Mouse (Mus musculus): ENCODE data around the gene Alkbh5. TPM values are rescaled to one million over a fixed set of nuclear protein-coding genes. Genes with fewer than 3 reads are reported as not detected.
"Not testable (repeated sequence)": the region's sequence is repeated elsewhere in the genome, so short reads cannot be mapped to it uniquely, and the experiment has no call there.

Alkbh5 gene
- polyA plus RNA-seq, 1 experiment from 2014 or later = 44.9 TPM

DNA sequence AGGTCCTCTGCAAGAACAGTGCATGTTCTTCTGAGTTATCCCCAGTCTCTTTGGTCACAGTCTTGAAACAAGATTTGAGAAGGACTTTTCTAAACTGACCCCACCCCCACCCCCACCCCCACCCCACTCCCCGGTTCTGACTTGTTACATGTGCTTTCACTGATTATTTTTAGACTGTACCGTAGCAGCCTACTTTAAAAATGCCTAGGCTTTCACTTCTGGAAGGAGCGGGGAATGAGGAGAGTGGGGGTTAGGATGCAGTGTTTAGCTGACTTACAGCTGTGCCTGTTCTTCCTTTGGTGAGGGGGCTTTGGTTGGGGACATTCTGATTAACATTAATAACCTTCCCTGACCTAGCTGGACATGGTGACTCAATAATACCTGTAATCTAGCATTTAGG is 11.9 kb downstream of the Alkbh5 start:
- Histone ChIP-seq H3K27ac (no peak overlapping the region), H3K36me3 (peaks cover 10% of the 10 kb centered on the region), H3K4me1 (replicated peaks) (peaks cover 11% of the 10 kb centered on the region; the same call in 1 of the 2 replicates), H3K27me3 (replicated peaks) (no peaks in the 10 kb centered on the region), H3K9me3 (no peaks in the 10 kb centered on the region), H3K9ac (no peak overlapping the region), H3K4me2 (replicated peaks) (no peak overlapping the region), H3K4me3 (replicated peaks) (no peak overlapping the region)
- 82% methylated on average over 3 of the region's 3 CpGs for WGBS
- ATAC-seq = no peak

GRCm38 (mm10) chr11:60553091-60553490 is 16.9 kb downstream of the Alkbh5 start:
- Histone ChIP-seq H3K4me1 (replicated peaks) (no peaks in the 10 kb centered on the region), H3K9ac (no peak overlapping the region), H3K27ac (no peak overlapping the region), H3K9me3 (no peaks in the 10 kb centered on the region), H3K4me2 (replicated peaks) (no peak overlapping the region), H3K4me3 (replicated peaks) (no peak overlapping the region), H3K36me3 (peaks cover 40% of the 10 kb centered on the region), H3K27me3 (replicated peaks) (no peaks in the 10 kb centered on the region)
- no peak for ATAC-seq

DNA sequence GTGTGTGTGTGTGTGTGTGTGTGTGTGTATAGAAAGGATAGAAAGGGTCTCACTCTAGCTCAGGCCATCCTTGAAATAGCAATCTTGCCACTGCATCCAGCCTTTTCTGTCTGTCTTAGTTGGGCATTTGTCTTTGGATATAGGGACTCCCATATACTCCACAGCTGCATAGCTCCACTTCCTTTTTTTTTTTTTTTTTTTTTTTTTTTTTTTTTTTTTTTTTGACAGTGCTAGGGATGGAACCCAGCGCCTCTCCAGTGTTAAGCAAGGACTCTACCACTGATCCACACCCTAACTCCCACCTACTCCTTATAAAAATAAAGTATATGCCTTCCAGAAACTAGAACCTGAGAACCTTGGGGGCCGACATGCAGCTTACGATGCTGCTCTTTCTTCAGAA is 21.5 kb downstream of the Alkbh5 start:
- Histone ChIP-seq H3K4me3 (replicated peaks) (no peak overlapping the region), H3K4me2 (replicated peaks) (no peak overlapping the region), H3K36me3 (peaks cover 34% of the 10 kb centered on the region), H3K9me3 (no peaks in the 10 kb centered on the region), H3K4me1 (replicated peaks) (no peaks in the 10 kb centered on the region), H3K27me3 (replicated peaks) (no peaks in the 10 kb centered on the region), H3K27ac (no peak overlapping the region), H3K9ac (no peak overlapping the region)
- ATAC-seq = no peak
- 84% methylated on average over 3 of the region's 3 CpGs for WGBS

DNA sequence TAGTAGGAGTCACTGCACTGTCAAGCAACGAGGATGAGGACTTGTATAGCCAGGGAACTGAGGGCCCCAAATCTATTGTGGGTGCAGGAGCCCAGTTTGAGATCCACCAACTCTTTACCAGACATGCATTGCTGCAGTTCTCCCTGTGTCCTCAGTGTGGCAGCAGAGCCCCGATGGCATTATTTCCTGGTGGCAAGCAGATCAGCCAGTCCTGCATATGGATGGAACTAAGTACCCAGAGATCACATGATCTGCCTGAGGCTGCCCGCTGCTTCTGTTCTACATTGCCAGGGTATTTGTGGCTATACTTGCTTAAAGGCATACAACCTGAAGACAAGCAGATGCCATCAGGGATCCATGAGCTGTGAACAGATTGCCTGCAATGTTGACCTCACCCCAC is 23.2 kb downstream of the Alkbh5 start:
- H3K9ac ChIP-seq = no peak overlapping the region
- no peaks in the 10 kb centered on the region for H3K4me1 ChIP-seq (replicated peaks)
- H3K27ac ChIP-seq = no peak overlapping the region
- no peak overlapping the region for H3K4me3 ChIP-seq (replicated peaks)
- peaks cover 21% of the 10 kb centered on the region for H3K36me3 ChIP-seq
- 22% methylated on average over 3 of the region's 3 CpGs for WGBS
- ATAC-seq = peak; percentile 51
- H3K9me3 ChIP-seq = no peaks in the 10 kb centered on the region
- no peaks in the 10 kb centered on the region for H3K27me3 ChIP-seq (replicated peaks)
- no peak overlapping the region for H3K4me2 ChIP-seq (replicated peaks)

- not testable (repeated sequence) for H3K4me1 ChIP-seq (replicated peaks); H3K9me3 ChIP-seq; ATAC-seq; H3K36me3 ChIP-seq; H3K9ac ChIP-seq; H3K4me2 ChIP-seq (replicated peaks); H3K4me3 ChIP-seq (replicated peaks); H3K27ac ChIP-seq; H3K27me3 ChIP-seq (replicated peaks)
- 87% methylated on average over 12 of the region's 12 CpGs for WGBS
Observed at GRCm38 (mm10) chr11:60574006-60574405, 37.8 kb downstream of the Alkbh5 start.

Other genes starting within 250 kb of the Alkbh5 start
- gene Tom1l2, start 183.5 kb upstream of the Alkbh5 start, polyA plus RNA-seq (2015; fragmentation: Nextera tagmentation; extraction: Ambion mirVana) = 22.3 and 27.1 TPM in 2 replicates
- gene Drc3, start 183.1 kb upstream of the Alkbh5 start, polyA plus RNA-seq (2015; fragmentation: Nextera tagmentation; extraction: Ambion mirVana) = 1.9 and 2.1 TPM in 2 replicates
- gene Gid4, start 119.2 kb upstream of the Alkbh5 start, polyA plus RNA-seq (2015; fragmentation: Nextera tagmentation; extraction: Ambion mirVana) = 24.5 and 24.6 TPM in 2 replicates
- gene Atpaf2, start 117.9 kb upstream of the Alkbh5 start, polyA plus RNA-seq (2015; fragmentation: Nextera tagmentation; extraction: Ambion mirVana) = 57.6 and 62.7 TPM in 2 replicates
- 96.7 and 101 TPM in 2 replicates for gene Drg2, start 81.8 kb upstream of the Alkbh5 start, polyA plus RNA-seq (2015; fragmentation: Nextera tagmentation; extraction: Ambion mirVana)
- gene Myo15, start 67.0 kb upstream of the Alkbh5 start, polyA plus RNA-seq (2015; fragmentation: Nextera tagmentation; extraction: Ambion mirVana) = 0.18 and 0.19 TPM in 2 replicates
- 32.6 and 34.3 TPM in 2 replicates for gene Llgl1, start 163.3 kb downstream of the Alkbh5 start, polyA plus RNA-seq (2015; fragmentation: Nextera tagmentation; extraction: Ambion mirVana)
- gene Flii, start 190.9 kb downstream of the Alkbh5 start, polyA plus RNA-seq (2015; fragmentation: Nextera tagmentation; extraction: Ambion mirVana) = 74.8 and 86.2 TPM in 2 replicates
- gene Mief2, start 192.0 kb downstream of the Alkbh5 start, polyA plus RNA-seq (2015; fragmentation: Nextera tagmentation; extraction: Ambion mirVana) = 9.3 and 9.4 TPM in 2 replicates
- 12.1 and 13.0 TPM in 2 replicates for gene Top3a, start 241.0 kb downstream of the Alkbh5 start, polyA plus RNA-seq (2015; fragmentation: Nextera tagmentation; extraction: Ambion mirVana)
- gene Smcr8, start 241.1 kb downstream of the Alkbh5 start, polyA plus RNA-seq (2015; fragmentation: Nextera tagmentation; extraction: Ambion mirVana) = 6.5 and 6.6 TPM in 2 replicates